Mouse (Mus musculus) bone marrow, adult 2 months (tissue): Measurements from ENCODE around the gene Spata5.

ENCODE experiments used
- CTCF ChIP-seq: fragments of 200-500 bp; IDR thresholded peaks from 2 replicates; pipeline ENCODE4 v1.5.1; 2011; ENCODE audit warnings: low read length, control low read depth; ENCODE audit not compliant: control insufficient read depth, insufficient read depth
- POLR2A ChIP-seq: fragments of 200-500 bp; IDR thresholded peaks from 2 replicates; pipeline ENCODE4 v1.6.1; 2011; ENCODE audit warnings: low read depth, mild to moderate bottlenecking, control low read depth, low read length, borderline replicate concordance; ENCODE audit not compliant: control insufficient read depth

GRCm38 (mm10) chr3:37430359-37430758 lies 10.7 kb downstream of the Spata5 start:
- TF ChIP-seq POLR2A (no peak), CTCF (no peak)
